ENCODE assay signal across 11 mouse cellular contexts in the genomic region with DNA sequence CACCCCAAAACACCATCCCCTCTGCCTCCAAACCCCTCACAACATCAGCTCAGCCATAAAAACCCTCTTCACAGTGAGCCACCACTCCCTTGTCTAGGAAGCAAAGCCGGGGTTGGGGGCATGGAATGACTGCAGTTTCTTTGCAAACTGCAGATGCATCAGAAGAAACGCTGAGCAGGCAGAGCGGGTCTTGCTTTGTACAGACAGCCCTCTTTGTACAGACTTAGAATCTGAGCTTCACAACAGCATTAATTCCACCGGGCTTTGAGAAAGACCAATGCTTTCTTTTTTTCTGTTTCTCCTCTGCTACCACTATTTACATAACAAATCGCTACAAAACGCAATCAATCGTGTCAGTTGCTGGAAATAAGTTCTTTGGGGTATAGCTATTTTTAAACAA.
"Had no signal": no experiment of that assay in that cellular context is flagged by ENCODE, and none has a peak within 500 bp of the region (broad histone marks: within the 10 kb centered on the region; RNA-seq: fewer than 3 reads in every experiment).

No protein-coding gene starts in this region.

- H3K4me1 ChIP-seq: midbrain, embryonic 13.5 days; neural tube, embryonic 12.5 days; stomach, embryonic 15.5 days had no signal

- ATAC-seq: midbrain, embryonic 13.5 days had no signal

- H3K36me3 ChIP-seq: limb, embryonic 10.5 days; midbrain, embryonic 13.5 days; neural tube, embryonic 12.5 days; stomach, embryonic 15.5 days had no signal

- H3K4me2 ChIP-seq: liver, embryonic 11.5 days; midbrain, embryonic 13.5 days; neural tube, embryonic 12.5 days; stomach, embryonic 15.5 days had no signal

- H3K9ac ChIP-seq: midbrain, embryonic 13.5 days; neural tube, embryonic 12.5 days; stomach, embryonic 15.5 days had no signal

- H3K27me3 ChIP-seq: midbrain, embryonic 13.5 days; neural tube, embryonic 12.5 days; stomach, embryonic 15.5 days had no signal

- H3K9me3 ChIP-seq: limb, embryonic 10.5 days; midbrain, embryonic 13.5 days; neural tube, embryonic 12.5 days; stomach, embryonic 15.5 days had no signal

- DNase-seq: kidney, adult 8-10 months; kidney, postnatal 25 days; right cerebral cortex, postnatal 14 days; thymus, postnatal 36 days had no signal

- H3K27ac ChIP-seq: left cerebral cortex, adult 2 months; limb, embryonic 10.5 days; midbrain, embryonic 13.5 days; neural tube, embryonic 12.5 days; stomach, embryonic 15.5 days had no signal

- H3K4me3 ChIP-seq: left cerebral cortex, adult 2 months; limb, embryonic 10.5 days; midbrain, embryonic 13.5 days; myocyte; neural tube, embryonic 12.5 days; stomach, embryonic 15.5 days had no signal
